Mouse (Mus musculus) testis, adult 2 months (tissue): ENCODE data around the gene Timm17b.

ENCODE experiments used
- CTCF ChIP-seq: fragments of 200-500 bp; IDR thresholded peaks from 2 replicates; pipeline ENCODE4 v1.5.1; 2012; ENCODE audit warnings: low read depth, mild to moderate bottlenecking, inconsistent platforms, low read length, moderate library complexity; ENCODE audit not compliant: control insufficient read depth, insufficient read depth, insufficient replicate concordance
- POLR2A ChIP-seq: fragments of 200-500 bp; IDR thresholded peaks from 2 replicates; pipeline ENCODE4 v1.6.1; 2012; ENCODE audit warnings: low read depth, mild to moderate bottlenecking, inconsistent platforms, low read length, moderate library complexity; ENCODE audit not compliant: control insufficient read depth

DNA sequence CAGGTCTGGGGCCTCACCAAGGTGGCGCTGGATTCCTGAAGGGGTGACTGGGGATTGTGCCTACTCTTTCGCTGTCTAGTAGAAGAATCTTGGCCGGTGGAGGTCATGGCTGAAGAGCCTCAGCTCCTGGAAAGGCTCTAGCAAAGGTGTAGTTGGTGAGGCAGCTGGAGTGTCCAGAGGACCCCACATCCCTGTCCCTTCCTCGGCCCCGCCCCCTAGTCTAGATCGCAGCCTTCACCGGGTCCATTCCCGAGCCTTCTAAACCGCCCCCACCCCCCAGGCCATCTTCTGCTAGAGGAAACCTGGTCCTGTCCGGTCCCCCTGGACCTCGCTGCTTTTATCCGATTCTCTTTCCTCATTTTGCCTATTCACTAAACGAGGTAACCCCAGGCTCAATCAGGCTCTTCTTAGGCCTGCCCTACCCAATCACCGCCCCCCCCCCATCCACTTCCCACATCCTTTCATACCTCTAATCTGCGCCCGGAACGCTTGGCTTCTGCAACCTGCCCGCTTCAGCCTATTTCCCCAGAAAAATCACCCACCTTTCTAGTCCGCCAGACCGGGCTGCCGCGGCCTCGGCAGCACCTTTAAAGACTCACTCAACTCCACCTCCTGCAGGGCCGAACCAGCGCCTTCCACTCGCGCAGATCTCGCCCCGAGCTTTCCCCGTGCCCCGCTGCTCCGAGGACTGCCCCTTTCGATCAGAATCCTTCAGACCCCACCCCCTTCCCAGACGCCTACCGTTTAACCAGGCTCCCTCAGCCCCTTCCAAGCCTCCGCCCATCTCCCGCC lies 48.1 kb downstream of the Timm17b start, which contains the start of gene Hdac6:
- TF ChIP-seq CTCF, result no peak
- TF ChIP-seq POLR2A, result peak; percentile 53; the same call in 1 of the 2 replicates
